Mouse (Mus musculus) E14TG2a.4 (cell line): ENCODE results near the gene Defb30.

Experiments
- CTCF ChIP-seq: conservative IDR thresholded peaks from 2 replicates; pipeline ENCODE4 v1.5.1; 2014; ENCODE audit warnings: low read length
- NANOG ChIP-seq: IDR thresholded peaks from 2 replicates; pipeline ENCODE4 v1.6.1; 2014; ENCODE audit warnings: borderline replicate concordance, low read length, mixed read lengths
- POU5F1 ChIP-seq: IDR thresholded peaks from 2 replicates; pipeline ENCODE4 v1.6.1; 2014; ENCODE audit warnings: low read length, borderline replicate concordance

DNA sequence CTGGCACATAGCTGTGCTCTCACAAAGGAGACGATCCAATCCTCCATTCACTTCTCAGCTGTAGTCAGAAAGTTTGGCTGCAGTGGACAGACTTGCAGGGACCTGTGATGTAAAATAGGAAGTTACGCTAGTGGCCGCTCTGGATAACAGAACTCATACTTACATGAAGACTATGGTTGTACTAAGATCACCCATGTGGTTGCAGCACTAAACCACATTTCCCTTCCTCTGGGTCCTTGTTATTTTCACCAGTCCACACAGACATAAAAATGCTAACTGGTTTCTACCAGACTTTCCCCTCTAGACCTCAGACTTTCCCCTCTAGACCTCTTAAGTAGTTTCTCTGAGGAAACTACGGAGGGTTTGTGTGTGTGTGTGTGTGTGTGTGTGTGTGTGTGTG is 50.8 kb downstream of the Defb30 start:
- TF ChIP-seq CTCF (no peak), NANOG (no peak), POU5F1 (no peak)
